Mouse (Mus musculus) megakaryocyte progenitor cell, adult 5-6 weeks (primary cell): ENCODE results near the gene 1500009L16Rik. TPM values are rescaled to one million over a fixed set of nuclear protein-coding genes. Genes with fewer than 3 reads are reported as not detected.
A peak's percentile ranks its signal among the peaks of the same experiment; 100 is the strongest.

Experiments used
- ATAC-seq: replicated peaks from 2 replicates; pipeline ENCODE4 v1.8.0; 2016; ENCODE audit warnings: mild to moderate bottlenecking, moderate TSS enrichment, inconsistent platforms; ENCODE audit not compliant: poor library complexity
- total RNA-seq, 2 experiments: library from RNA; stranded (forward) in 1 of 2; stranded (reverse) in 1 of 2; fragments of 157-497, 149-512 nt in 1 of 2; fragments of 200-1000 nt in 1 of 2; gene quantifications; 2 replicates each; pipeline versions ENCODE4 v1.2.3 to v1.2.4; 2015 to 2017

Gene 1500009L16Rik
- total RNA-seq (2015), result 0.64 and 1.2 TPM in 2 replicates
- total RNA-seq (2017), result 0.47 and 0.75 TPM in 2 replicates

DNA sequence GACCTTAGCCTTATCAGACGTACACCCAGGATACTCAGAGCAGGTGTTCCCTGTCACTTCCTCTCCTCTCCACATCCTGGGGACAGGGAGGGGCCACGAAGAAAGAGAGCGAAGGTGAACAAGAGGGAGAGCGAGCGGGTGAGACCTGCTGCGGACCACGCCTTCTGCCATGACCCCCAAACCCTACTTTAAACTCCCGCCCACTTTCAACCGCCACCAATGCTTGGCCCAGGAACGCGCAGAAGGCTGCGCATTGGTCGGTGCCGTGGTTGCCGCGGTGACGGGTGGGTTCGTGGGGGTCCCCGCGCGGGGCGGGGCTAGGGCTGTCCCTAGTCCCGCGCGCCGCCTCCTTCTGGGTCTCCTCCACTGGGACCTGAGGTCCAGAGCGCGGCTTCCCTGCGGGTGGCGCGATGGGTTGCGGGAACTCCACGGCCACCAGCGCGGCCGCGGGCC, at the start of gene 1500009L16Rik:
1500009L16Rik (plus strand) TSS at position 287 of the 453 bp plus-strand sequence.
- ATAC-seq, result peak; percentile 67

DNA sequence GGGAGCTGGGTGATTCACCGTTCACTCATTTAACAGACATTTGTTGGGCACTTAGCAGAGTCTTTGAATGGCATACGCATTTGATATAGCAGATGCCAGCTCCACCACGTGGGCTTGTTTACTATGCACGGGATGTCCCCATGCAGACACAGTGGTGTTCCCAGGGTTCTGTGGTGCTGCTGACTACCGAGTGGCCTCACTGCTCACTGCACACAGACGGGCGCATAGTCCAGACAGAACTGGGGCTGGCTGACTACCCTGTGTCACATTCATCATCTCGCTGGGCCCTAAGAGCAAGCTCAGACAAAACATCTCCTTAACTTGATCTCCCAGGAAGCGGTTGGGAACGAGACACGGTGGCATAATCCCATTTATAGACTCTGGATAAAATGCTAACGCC, 41.3 kb upstream of the 1500009L16Rik start:
- no peak for ATAC-seq

DNA sequence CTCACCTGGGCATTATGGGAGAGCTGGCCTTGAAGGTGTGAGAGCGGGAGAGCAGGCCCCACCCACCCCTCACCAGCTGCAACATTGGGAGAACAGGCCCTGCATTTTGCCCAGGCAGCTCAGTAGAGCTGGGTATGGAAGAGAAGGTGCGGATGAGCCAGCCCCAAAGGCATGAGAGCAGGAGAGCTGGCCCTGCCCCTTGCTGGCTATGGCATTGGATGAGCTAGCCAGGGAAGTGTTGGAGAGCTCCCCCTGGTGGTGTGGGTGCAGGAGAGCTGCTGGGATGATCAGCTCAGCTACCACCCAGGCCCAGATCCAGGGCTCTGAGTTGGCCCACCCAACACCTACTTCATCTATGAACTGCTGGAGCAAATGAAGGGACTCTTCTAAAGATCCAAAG, 34.5 kb upstream of the 1500009L16Rik start:
- no peak for ATAC-seq

DNA sequence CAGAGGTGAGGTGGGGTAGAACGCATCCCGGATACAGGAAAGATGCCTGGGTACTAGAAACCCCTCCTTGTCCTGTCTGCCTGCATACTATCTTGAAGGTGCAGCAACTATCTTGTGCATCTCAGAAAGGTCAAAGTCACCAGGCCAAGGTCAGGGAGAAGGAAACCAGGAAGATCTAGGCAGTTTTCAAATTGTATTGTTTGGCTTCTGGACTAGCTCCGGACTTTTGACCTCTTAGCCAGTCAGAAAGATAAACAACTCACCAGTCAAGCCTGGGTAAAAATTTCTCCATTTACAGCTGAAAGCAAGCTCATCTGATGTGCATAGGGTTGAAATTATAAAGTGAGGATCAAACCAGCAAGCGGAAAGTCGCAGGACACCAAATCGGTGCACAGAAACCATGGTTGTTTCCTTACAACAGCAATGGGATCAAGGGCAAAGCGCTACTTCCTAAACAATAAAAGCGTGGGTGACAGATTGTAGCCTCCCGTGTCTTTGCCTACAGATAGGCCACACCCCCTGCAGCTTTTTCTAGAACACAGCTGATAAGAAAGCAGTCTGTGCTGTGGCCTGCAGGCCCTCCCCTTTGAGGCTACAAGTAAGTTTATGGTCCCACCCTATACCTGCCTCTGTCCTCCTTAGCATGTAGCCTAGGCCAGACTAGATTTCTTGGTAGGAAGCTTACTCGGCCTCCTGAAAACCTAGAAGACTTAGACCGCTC, 30.3 kb upstream of the 1500009L16Rik start:
- peak; percentile 61 for ATAC-seq

DNA sequence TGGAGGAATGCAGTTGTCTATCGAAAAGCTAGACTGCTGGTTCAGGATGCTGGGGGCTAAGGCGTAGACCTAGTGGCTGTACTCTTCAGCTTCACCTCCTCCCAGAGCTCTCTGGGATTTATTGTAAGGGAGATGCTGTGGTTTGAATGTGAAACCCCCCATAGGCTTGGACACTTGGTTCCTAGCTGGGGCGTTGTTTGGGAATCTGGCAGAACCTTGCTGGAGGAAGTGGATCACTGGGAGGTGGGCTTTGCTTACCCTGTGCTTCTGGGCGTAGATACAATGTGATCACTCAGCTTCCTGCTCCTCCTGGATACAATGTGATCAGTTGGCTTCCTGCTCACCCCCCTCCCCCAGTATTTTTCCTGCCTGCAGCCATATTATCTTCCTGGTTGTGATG, 26.4 kb upstream of the 1500009L16Rik start:
- ATAC-seq, result no peak

DNA sequence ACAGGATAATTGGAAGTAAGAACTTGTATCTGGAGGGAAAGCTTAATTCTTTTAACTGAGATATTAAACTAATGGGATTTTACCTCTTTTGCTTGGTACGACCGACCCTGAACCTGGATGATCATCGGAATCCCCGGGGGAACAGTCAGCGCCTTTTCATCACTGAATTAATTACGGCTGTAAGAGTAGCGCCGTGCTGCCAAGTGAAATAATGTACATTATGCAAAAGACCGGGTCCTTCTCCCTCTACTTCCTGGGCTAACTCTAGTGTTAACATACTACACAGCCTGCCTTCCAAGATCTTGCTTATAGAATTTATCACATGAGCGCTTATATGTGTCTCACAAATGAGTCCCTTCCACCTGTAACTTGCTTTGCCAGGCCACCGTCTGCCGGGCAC, 16.0 kb upstream of the 1500009L16Rik start:
- no peak for ATAC-seq

DNA sequence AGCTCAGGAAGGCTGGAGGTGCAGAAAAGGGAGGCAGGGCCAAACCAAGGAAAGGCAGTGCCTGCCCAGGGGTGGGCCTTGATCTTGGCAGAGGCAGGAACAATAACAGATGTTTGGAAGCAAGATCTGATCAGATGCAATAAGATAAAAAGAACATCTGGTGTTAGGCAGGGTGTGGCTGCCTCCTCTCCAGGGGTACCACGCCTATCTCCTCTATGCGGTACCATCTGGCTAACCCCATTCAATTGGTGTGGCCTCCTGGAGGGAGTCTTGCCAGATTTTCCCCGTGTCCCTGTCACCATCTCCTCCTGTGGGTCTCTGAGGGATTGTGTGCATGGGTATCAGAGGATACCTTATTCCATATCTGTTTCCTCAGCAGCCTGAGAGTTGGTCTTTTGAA, 12.7 kb upstream of the 1500009L16Rik start:
- ATAC-seq, result peak; percentile 37; the same call in 1 of the 2 replicates

DNA sequence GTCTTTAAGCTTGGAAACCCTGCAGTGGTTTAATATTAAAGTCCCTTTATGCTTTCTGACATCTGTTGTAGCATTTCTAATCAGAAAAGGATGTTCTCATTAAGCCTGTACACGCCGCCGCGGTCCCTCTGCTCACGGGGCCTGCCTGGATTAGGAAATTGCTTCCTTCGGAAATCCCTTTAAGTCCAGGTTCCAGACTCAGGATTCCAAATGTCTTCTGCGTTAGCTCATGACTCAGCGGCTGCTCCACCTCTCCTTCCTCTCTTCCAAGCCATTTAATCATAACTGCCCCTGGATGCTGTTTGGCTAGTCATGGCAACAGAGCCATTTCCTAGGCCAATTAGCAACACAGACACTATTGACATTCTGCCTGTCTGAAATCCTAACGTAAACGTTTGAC, 10.9 kb upstream of the 1500009L16Rik start:
- no peak for ATAC-seq

DNA sequence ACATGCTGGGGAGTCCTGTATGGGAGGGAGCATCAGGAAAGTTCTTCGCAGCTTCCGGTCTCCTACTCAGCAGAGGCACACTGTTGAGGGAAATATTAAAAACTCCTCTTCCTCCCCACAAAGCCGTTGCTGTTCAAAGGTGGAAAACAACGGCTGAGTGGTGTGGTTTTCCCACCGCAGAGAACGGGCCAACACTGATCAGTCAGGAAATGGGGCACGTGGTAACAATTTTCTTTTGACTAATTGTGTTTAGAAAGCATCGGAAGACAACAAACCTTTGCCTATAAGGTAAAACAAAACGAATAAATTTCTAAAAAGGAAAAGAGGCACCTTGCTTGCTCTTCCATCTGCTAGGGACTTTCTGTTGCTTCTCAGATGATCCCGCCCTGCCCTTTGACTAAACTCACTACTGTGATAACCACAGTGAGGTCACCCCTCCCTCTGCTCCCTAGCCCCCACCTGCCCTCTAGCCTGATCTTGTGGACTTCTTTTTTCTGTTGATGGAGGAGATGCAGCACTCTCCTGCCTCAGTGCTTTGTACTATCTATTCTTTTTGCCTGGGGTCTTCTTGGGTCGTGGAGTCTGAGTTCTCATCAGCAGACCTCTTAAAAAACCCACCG, 3.7 kb upstream of the 1500009L16Rik start:
- ATAC-seq, result peak; percentile 48

DNA sequence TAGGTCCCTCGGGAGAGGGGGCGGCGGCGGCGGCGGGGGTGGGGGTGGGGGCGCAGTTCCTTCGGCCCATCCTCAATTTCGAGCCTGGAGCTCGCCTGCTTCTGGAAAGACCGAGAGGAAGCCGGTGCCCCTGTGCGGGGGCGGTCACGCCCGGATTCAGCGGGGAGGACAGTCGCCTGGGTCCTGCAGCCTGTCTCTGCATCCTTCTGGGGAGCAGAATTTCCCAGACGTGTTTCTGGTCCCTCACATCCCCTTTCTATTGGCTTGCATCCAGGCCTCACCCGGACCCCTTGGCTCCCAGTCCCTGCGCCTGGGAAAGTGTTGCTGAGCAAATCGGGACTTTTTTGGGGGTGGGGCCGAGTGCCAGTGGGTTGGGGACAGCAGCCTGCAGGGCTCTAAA, 390 bp downstream of the 1500009L16Rik start:
- ATAC-seq, result no peak

DNA sequence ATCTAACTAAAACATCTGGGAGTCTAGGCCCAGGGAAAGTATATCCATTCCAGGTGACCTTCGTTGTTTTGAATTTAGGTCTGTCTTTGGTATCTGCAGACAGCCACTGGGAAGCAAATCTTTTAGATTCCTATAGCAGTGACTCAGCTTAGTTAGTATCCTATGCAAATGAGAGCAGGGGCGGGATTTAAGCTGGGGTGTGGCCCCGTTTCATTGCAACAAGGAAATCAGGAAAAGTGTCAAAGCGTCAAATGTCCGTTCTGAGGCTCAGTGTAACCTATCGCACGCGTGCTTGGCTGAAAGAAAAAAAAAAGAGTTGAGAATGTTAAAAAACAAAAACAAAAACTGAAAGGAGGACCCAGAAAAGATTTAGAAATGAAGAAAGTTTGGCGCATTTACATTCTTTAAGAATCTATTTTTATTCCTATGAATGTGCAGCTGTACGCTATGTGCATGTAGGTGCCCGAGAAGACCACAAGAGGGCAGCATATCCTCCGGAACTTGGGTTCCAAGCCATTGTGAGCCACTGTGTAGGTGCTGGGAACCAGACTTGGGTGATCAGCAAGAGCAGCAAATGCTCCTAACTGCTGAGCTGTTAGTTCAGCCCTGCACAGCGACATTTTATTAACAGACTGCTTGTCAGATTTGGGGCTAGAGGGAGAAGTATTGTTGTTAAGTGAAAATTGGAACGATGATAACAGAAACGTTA, 1.8 kb downstream of the 1500009L16Rik start:
- ATAC-seq, result no peak

DNA sequence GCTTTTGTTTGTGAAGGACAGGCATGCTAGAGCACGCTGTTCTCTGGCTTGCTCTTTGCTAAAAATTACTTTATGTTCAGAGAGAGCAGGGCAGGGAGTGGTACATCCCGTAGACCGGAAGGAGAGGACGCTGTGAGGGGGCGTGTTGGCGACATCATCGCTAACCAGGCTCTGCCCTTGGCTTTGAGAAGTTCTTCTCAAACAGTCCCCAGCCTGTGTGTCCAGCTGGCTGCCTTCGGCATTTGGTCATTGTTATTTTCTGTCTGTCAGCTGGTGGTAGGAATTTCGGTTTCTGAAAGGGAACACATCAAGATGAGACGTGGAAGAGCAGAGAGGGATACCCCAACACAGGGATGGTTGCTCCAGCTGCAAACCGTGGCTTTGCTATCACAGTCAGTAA, 3.5 kb downstream of the 1500009L16Rik start:
- no peak for ATAC-seq

DNA sequence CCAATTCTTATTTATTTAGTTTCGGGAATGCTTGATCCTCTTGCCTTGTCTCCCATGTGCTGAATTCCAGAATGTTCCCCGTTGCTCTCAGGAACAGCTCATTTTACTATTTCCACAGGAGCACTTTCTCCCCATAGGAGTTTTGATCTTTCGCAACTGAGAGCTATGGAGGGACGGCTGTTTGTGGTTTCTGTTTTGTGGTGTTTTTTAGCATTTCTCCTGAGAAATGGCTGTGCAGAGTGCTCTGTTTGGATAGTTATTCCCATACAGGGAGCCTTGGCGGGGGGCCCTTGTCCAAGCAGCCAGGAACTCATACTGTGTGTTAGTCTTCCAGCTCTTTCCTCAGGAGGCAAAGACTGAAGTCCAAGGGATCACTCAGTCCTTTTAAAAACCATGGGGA, 5.2 kb downstream of the 1500009L16Rik start:
- ATAC-seq, result no peak

DNA sequence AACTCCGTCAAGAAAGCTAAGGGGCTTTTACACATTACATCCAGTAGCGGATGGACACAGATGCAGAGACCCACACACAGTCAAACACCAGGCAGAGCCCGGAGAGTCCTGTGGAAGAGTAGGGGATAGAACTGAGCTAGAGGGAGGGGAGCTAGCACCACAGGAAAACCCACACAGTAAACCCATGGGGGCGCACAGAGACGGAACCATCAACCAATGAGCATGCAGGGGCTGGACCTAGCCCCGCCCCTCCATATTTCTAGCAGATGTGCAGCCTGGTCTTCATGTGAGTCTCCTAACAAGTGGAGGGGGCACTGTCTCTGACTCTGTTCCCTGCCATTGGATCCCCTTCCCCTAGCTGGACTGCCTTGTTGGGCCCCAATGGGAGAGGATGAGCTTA, 5.9 kb downstream of the 1500009L16Rik start:
- no peak for ATAC-seq

DNA sequence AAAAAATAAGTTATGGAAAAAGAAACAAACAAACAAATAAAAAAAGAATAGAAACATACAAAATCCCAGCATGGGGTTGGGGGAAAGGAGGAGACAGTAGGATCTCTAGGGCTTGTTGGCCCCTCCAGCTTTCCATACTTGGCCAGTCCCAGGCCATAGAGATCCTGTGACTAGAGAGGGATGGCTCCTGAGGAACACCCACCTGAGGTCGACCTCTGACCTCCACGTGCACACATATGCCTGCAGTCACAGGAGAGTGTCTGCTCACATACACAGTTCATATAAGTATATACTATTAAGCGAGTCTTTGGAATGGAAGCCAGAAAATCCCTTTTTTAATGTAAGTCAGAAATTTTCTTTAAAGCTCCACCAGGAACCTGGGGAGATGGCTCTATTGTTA, 6.4 kb downstream of the 1500009L16Rik start:
- ATAC-seq, result no peak

DNA sequence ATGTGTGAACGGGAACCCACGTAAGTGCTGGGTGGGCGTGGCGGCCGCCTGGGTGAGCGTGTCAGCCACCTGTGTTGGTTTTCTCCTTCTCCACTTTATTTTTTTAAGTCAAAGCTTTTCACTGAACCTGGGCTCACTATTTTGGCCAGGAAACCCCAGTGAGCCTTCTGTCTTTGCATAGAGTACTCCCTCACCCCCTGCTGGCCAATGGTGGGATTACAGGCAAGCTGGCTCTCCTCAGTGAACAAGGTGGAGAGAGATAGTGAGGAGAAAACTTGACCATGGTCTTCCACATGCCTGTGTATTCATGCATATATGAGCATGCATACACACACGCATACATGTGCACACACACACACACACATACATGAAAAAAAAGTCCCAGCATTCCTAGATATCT, 6.8 kb downstream of the 1500009L16Rik start:
- peak; percentile 86 for ATAC-seq

DNA sequence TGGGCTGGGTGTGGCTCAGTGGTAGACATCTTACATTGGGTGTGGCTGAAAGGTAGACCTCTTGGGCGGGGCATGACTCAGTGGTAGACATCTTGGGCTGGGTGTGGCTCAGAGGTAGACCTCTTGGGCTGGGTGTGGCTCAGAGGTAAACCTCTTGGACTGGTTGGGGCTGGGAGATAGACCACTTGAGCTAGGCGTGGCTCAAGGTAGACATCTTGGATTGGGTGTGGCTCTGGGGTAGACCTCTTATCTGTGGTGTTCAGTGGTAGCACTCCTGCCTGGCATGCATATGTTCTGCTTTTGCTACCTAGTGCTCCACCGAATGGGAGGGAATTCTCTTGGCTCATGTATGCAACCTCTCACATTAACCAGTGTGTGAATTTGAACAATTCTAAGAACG, 11.1 kb downstream of the 1500009L16Rik start:
- peak; percentile 46 for ATAC-seq

DNA sequence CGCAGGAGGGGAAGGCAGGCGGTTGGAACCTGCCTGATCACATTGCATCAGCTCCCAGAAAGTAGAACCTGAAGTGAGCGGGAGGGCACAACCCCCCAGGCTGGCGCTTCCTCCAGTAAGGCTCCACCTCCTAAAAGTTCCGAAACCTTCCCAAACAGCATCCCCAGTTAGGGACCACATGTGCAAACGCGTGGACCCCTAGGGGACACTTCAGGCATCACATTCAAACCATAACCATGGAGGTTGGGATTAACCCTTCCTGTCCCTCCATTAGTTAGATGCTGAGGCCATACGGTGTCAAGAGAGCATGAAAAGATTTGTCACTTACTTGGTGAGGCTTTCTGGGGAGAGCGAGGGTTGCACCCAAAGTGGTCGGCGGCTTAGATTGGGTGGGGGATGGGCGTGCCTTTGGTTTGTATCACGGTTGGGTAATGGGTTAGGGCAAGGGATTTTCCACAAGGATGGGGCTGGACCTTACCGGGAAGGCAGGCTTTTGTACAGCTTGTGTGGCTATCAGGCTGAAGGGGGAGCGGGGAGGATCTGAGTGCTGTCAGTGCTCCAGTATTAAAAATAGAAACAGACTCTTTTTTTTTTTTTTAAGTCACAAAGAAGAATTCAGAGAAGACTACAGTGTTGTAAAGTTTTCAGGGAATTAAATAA, 16.5 kb downstream of the 1500009L16Rik start:
- no peak for ATAC-seq

DNA sequence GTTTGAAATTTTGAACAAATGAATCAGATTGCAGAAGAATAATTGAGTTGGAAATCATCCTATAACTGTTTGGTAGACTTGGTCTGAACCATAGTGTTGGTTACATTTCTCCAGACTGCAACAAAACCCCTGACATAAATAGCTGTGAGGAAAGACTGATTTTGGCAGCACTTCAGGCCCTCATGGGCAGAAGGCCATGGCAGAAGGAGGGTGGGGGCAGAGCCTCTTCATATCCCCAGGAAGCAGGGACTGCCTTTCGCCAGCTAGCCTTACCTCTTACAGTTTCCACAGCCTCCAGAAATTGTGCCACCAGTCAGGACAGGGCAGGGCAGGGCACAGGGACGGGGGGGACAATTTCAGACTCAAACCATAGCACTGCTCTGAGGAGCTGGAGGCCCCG, 22.0 kb downstream of the 1500009L16Rik start:
- no peak for ATAC-seq

DNA sequence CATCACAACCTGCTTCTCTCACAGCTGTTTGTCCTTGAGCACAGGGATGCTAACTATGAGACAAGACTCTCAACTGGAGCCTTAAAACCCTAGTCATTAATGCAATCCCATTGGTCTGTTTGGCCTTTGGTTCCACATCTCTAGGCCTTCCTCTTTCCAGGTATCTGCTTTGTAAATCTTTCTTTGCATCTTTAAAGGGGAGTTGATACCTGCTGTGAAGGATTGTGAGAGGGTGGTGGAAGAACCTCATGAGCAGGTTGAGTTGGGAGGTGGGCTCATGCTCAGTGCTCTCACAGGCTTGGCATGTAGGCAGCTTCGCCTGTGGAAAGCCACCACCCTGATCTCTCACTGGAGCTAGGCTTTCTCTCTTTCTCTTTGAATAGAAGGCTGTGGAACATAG, 30.4 kb downstream of the 1500009L16Rik start:
- ATAC-seq, result no peak

DNA sequence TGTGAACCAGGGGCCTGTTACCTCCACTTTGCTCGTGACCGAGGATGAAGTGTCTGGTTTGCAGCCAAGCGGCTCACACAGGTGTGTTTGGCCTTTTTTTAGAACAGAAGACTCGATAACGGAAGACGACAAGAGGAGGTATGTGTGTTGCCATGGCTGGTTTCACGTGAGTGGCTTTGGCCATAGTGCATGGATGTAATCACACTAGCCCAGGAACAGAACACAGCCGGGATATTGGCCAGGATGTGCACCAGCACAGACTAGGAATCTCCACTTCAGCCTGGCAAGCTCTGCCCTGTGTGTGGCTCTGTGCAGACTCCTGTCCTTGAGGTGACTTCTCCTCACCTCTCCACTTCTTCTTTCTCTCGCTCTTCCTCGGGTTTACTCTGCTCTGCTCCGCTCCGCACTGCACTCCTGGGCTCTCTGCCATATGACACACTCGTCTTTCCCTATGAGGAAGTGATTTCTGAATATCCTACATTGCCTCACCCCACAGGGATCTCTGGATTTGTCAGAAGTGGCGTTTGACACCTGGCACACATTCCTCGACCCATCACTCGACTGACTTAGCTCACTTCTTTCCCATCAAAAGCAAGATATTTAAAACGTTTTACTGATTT, 34.8 kb downstream of the 1500009L16Rik start:
- ATAC-seq, result no peak
